Mouse (Mus musculus) kidney, postnatal 0 days (tissue): ENCODE measurements around the gene Tbc1d30. TPM values are rescaled to one million over a fixed set of nuclear protein-coding genes. Genes with fewer than 3 reads are reported as not detected.

Experiments used
- ATAC-seq: fragments of 200-750 bp; cut with Nextera tagmentation; replicated peaks from 2 replicates; pipeline ENCODE4 v1.8.0; 2017; ENCODE audit warnings: low read depth, moderate number of reproducible peaks, moderate TSS enrichment, moderate library complexity; ENCODE audit not compliant: low FRiP score
- DNase-seq: peaks from one replicate; pipeline ENCODE4 v3.0.0-alpha.2; 2016; ENCODE audit warnings: low spot score
- H3K27ac ChIP-seq: fragments of 300-500 bp; sonication (generic); 2 replicates; pipeline ENCODE4 v1.5.1; 2014; ENCODE audit warnings: mild to moderate bottlenecking
- H3K27me3 ChIP-seq: fragments of 300-500 bp; sonication (generic); 2 replicates; pipeline ENCODE4 v1.6.1; 2014; ENCODE audit warnings: low read length, mixed read lengths; ENCODE audit not compliant: insufficient read depth
- H3K36me3 ChIP-seq: fragments of 300-500 bp; sonication (generic); 2 replicates; pipeline ENCODE4 v1.6.1; 2014; ENCODE audit warnings: low read length, mixed read lengths; ENCODE audit not compliant: insufficient read depth
- H3K4me1 ChIP-seq: fragments of 300-500 bp; sonication (generic); replicated peaks from 2 replicates; pipeline ENCODE4 v1.6.1; 2014; ENCODE audit warnings: antibody characterized with exemption, low read length, mixed read lengths; ENCODE audit not compliant: insufficient read depth
- H3K4me2 ChIP-seq: fragments of 300-500 bp; sonication (generic); 2 replicates; pipeline ENCODE4 v1.6.1; 2014; ENCODE audit warnings: mild to moderate bottlenecking, low read length, moderate library complexity, mixed read lengths
- H3K4me3 ChIP-seq: fragments of 300-500 bp; sonication (generic); replicated peaks from 2 replicates; pipeline ENCODE4 v1.5.1; 2014; ENCODE audit warnings: low read depth, low read length
- H3K9ac ChIP-seq: fragments of 300-500 bp; sonication (generic); 2 replicates; pipeline ENCODE4 v1.6.1; 2014; ENCODE audit warnings: low read depth, low read length
- H3K9me3 ChIP-seq: fragments of 300-500 bp; sonication (generic); replicated peaks from 2 replicates; pipeline ENCODE4 v1.6.1; 2016; ENCODE audit warnings: low read length, inconsistent platforms, mixed read lengths
- CTCF ChIP-seq: IDR thresholded peaks from 2 replicates; pipeline ENCODE4 v1.5.1; 2016; ENCODE audit warnings: antibody characterized with exemption, low read depth, mild to moderate bottlenecking, moderate library complexity
- WGBS: fragments of 180-500 bp; shearing (Covaris S2); extraction: QIAGEN DNeasy Blood & Tissue Kit; methylation state at CpG from one replicate; pipeline ENCODE4 v1.1.7; 2014; 5-methylcytosine and 5-hydroxymethylcytosine counted together
- polyA plus RNA-seq: library from polyadenylated mRNA; unstranded; fragments of >200 nt; fragmentation: Nextera tagmentation; extraction: Ambion mirVana; gene quantifications from 2 replicates; pipeline ENCODE4 v1.2.1, GENCODE M21; 2015

Gene Tbc1d30
- polyA plus RNA-seq, 1 experiment from 2014 or later: 0.53 TPM

- no peak overlapping the region for H3K9ac ChIP-seq
- no peak for ATAC-seq
- no peak for DNase-seq
- H3K27ac ChIP-seq: no peak overlapping the region
- H3K4me3 ChIP-seq: no peak overlapping the region
- no peaks in the 10 kb centered on the region for H3K9me3 ChIP-seq
- no peak for TF ChIP-seq CTCF
- H3K27me3 ChIP-seq: peaks cover 4% of the 10 kb centered on the region; the same call in 1 of the 2 replicates
- WGBS: 52% methylated on average over 16 of the region's 16 CpGs
- no peak overlapping the region for H3K4me2 ChIP-seq
- H3K36me3 ChIP-seq: no peaks in the 10 kb centered on the region
- H3K4me1 ChIP-seq: peaks cover 3% of the 10 kb centered on the region
Measured at GRCm38 (mm10) chr10:121238551-121238950, 112.5 kb downstream of the Tbc1d30 start.

GRCm38 (mm10) chr10:121237377-121237776 is 113.7 kb downstream of the Tbc1d30 start:
- H3K4me3 ChIP-seq: no peak overlapping the region
- no peaks in the 10 kb centered on the region for H3K36me3 ChIP-seq
- no peak for TF ChIP-seq CTCF
- no peak overlapping the region for H3K9ac ChIP-seq
- ATAC-seq (no peak), DNase-seq (no peak)
- H3K4me1 ChIP-seq: no peaks in the 10 kb centered on the region
- H3K4me2 ChIP-seq: no peak overlapping the region
- no peaks in the 10 kb centered on the region for H3K9me3 ChIP-seq
- 91% methylated on average over 5 of the region's 5 CpGs for WGBS
- H3K27me3 ChIP-seq: peaks cover 4% of the 10 kb centered on the region; the same call in 1 of the 2 replicates
- no peak overlapping the region for H3K27ac ChIP-seq

- ATAC-seq (no peak), DNase-seq (peak; percentile 82)
- H3K9me3 ChIP-seq: 0 out of 2 replicates have a peak, but pooled peaks cover 4% of the 10 kb centered on the region
- no peaks in the 10 kb centered on the region for H3K36me3 ChIP-seq
- H3K4me2 ChIP-seq: no peak overlapping the region
- WGBS: 39% methylated on average over 10 of the region's 10 CpGs
- no peak for TF ChIP-seq CTCF
- H3K9ac ChIP-seq: no peak overlapping the region
- H3K27ac ChIP-seq: no peak overlapping the region
- peaks cover 4% of the 10 kb centered on the region; the same call in 1 of the 2 replicates for H3K27me3 ChIP-seq
- H3K4me1 ChIP-seq: no peaks in the 10 kb centered on the region
- no peak overlapping the region for H3K4me3 ChIP-seq
Measured at GRCm38 (mm10) chr10:121235167-121235824, 115.8 kb downstream of the Tbc1d30 start.

- Histone ChIP-seq H3K9me3 (0 out of 2 replicates have a peak, but pooled peaks cover 4% of the 10 kb centered on the region), H3K4me3 (no peak overlapping the region), H3K4me2 (no peak overlapping the region), H3K9ac (no peak overlapping the region), H3K27ac (no peak overlapping the region), H3K4me1 (no peaks in the 10 kb centered on the region), H3K36me3 (no peaks in the 10 kb centered on the region), H3K27me3 (peaks cover 2% of the 10 kb centered on the region; the same call in 1 of the 2 replicates)
- DNase-seq (no peak), ATAC-seq (no peak)
- 56% methylated on average over 3 of the region's 3 CpGs for WGBS
- TF ChIP-seq CTCF: no peak
Measured at GRCm38 (mm10) chr10:121234476-121234875, 116.6 kb downstream of the Tbc1d30 start.

GRCm38 (mm10) chr10:121228422-121228953 is 122.6 kb downstream of the Tbc1d30 start:
- TF ChIP-seq CTCF: no peak
- Histone ChIP-seq H3K4me2 (no peak overlapping the region), H3K9ac (no peak overlapping the region), H3K4me1 (no peaks in the 10 kb centered on the region), H3K27me3 (no peaks in the 10 kb centered on the region), H3K27ac (no peak overlapping the region), H3K9me3 (0 out of 2 replicates have a peak, but pooled peaks cover 4% of the 10 kb centered on the region), H3K36me3 (no peaks in the 10 kb centered on the region), H3K4me3 (no peak overlapping the region)
- DNase-seq (no peak), ATAC-seq (no peak)
- WGBS: 62% methylated on average over 15 of the region's 15 CpGs

- DNase-seq: peak; percentile 27
- no peak overlapping the region for H3K9ac ChIP-seq
- no peaks in the 10 kb centered on the region for H3K36me3 ChIP-seq
- no peaks in the 10 kb centered on the region for H3K27me3 ChIP-seq
- H3K9me3 ChIP-seq: 0 out of 2 replicates have a peak, but pooled peaks cover 4% of the 10 kb centered on the region
- H3K27ac ChIP-seq: no peak overlapping the region
- ATAC-seq: no peak
- H3K4me1 ChIP-seq: no peaks in the 10 kb centered on the region
- no peak for TF ChIP-seq CTCF
- 44% methylated on average over 16 of the region's 16 CpGs for WGBS
- H3K4me2 ChIP-seq: no peak overlapping the region
- no peak overlapping the region for H3K4me3 ChIP-seq
Measured at GRCm38 (mm10) chr10:121227988-121228409, 123.1 kb downstream of the Tbc1d30 start.
